Mouse (Mus musculus) MEL (cell line): ENCODE results near the gene Rnf123. TPM values are rescaled to one million over a fixed set of nuclear protein-coding genes. Genes with fewer than 3 reads are reported as not detected.

Source experiments
- DNase-seq: peaks from one replicate; pipeline ENCODE4 v3.0.0; 2011; ENCODE audit warnings: low read depth, low spot score
- H3K27ac ChIP-seq: 2 replicates; pipeline ENCODE4 v1.5.1; 2012; ENCODE audit warnings: low read depth, mild to moderate bottlenecking, control low read depth, low read length, moderate library complexity; ENCODE audit not compliant: control insufficient read depth
- H3K27me3 ChIP-seq, 2 experiments: fragments of 150-350 bp in 1 of 2; sonication (generic) in 1 of 2; 2 replicates each; pipeline ENCODE4 v1.6.1; 2012; ENCODE audit warnings: low read length in 2 of 2, mild to moderate bottlenecking in 2 of 2, improper control_type of control experiment in 1 of 2, moderate library complexity in 1 of 2; ENCODE audit not compliant: insufficient read depth in 2 of 2, control insufficient read depth in 1 of 2
- H3K36me3 ChIP-seq, 2 experiments: 2 replicates each; pipeline ENCODE4 v1.6.1; 2012 to 2014; ENCODE audit warnings: low read length in 2 of 2, improper control_type of control experiment in 1 of 2, inconsistent platforms in 1 of 2, mild to moderate bottlenecking in 1 of 2; ENCODE audit not compliant: insufficient read depth in 2 of 2, control insufficient read depth in 1 of 2
- H3K4me1 ChIP-seq, 2 experiments: fragments of 150-350 bp in 1 of 2; sonication (generic) in 1 of 2; 2 replicates each; pipeline ENCODE4 v1.6.1; 2012; ENCODE audit warnings: low read length in 2 of 2, improper control_type of control experiment in 1 of 2, mild to moderate bottlenecking in 1 of 2; ENCODE audit not compliant: insufficient read depth in 2 of 2, control insufficient read depth in 1 of 2
- H3K4me3 ChIP-seq, 2 experiments: fragments of 150-350 bp in 1 of 2; sonication (generic) in 1 of 2; 2 replicates each; pipeline ENCODE4 v1.5.1; 2012; ENCODE audit warnings: low read depth in 2 of 2, low read length in 2 of 2, mild to moderate bottlenecking in 2 of 2, moderate library complexity in 2 of 2, control low read depth in 1 of 2, improper control_type of control experiment in 1 of 2; ENCODE audit not compliant: control insufficient read depth in 1 of 2, insufficient read depth in 1 of 2
- H3K79me2 ChIP-seq: 2 replicates; pipeline ENCODE4 v1.6.1; 2012; ENCODE audit warnings: mild to moderate bottlenecking, low read length, moderate library complexity; ENCODE audit not compliant: control insufficient read depth, poor library complexity, insufficient read depth
- H3K9ac ChIP-seq: 2 replicates; pipeline ENCODE4 v1.6.1; 2012; ENCODE audit warnings: low read depth, mild to moderate bottlenecking, control low read depth, low read length, moderate library complexity; ENCODE audit not compliant: control insufficient read depth, poor library complexity, severe bottlenecking
- H3K9me3 ChIP-seq: fragments of 150-350 bp; sonication (generic); replicated peaks from 2 replicates; pipeline ENCODE4 v1.6.1; 2012; ENCODE audit warnings: mild to moderate bottlenecking, low read length, improper control_type of control experiment, moderate library complexity; ENCODE audit not compliant: insufficient read depth
- CHD1 ChIP-seq: IDR thresholded peaks from 2 replicates; pipeline ENCODE4 v1.6.1; 2012; ENCODE audit warnings: low read depth, mild to moderate bottlenecking, inconsistent platforms, low read length, improper control_type of control experiment
- CHD2 ChIP-seq: IDR thresholded peaks from 2 replicates; pipeline ENCODE4 v1.6.1; 2011; ENCODE audit warnings: low read length, improper control_type of control experiment
- CTCF ChIP-seq, 3 experiments: IDR thresholded peaks in 2 of 3; conservative IDR thresholded peaks in 1 of 3; 2 replicates each; pipeline ENCODE4 v1.5.1; 2011 to 2012; ENCODE audit warnings: low read length in 3 of 3, low read depth in 2 of 3, mild to moderate bottlenecking in 2 of 3, improper control_type of control experiment in 1 of 3, inconsistent platforms in 1 of 3, mixed read lengths in 1 of 3, moderate library complexity in 1 of 3; ENCODE audit not compliant: control insufficient read depth in 1 of 3, insufficient read depth in 1 of 3, poor library complexity in 1 of 3, severe bottlenecking in 1 of 3
- E2F4 ChIP-seq: IDR thresholded peaks from 2 replicates; pipeline ENCODE4 v1.6.1; 2011; ENCODE audit warnings: low read depth, low read length, improper control_type of control experiment, borderline replicate concordance
- ELF1 ChIP-seq: IDR thresholded peaks from 2 replicates; pipeline ENCODE4 v1.6.1; 2014; ENCODE audit warnings: low read depth, mild to moderate bottlenecking, inconsistent platforms, low read length, improper control_type of control experiment, moderate library complexity
- EP300 ChIP-seq, 2 experiments: IDR thresholded peaks; 2 replicates each; pipeline ENCODE4 v1.6.1; 2011; ENCODE audit warnings: improper control_type of control experiment in 2 of 2, low read length in 2 of 2, low read depth in 1 of 2, mild to moderate bottlenecking in 1 of 2
- ETS1 ChIP-seq: IDR thresholded peaks from 2 replicates; pipeline ENCODE4 v1.6.1; 2012; ENCODE audit warnings: low read depth, mild to moderate bottlenecking, inconsistent platforms, low read length, improper control_type of control experiment, moderate library complexity
- GABPA ChIP-seq: IDR thresholded peaks from 2 replicates; pipeline ENCODE4 v1.6.1; 2012; ENCODE audit warnings: low read depth, mild to moderate bottlenecking, inconsistent platforms, low read length, improper control_type of control experiment, moderate library complexity
- HCFC1 ChIP-seq: IDR thresholded peaks from 2 replicates; pipeline ENCODE4 v1.6.1; 2012; ENCODE audit warnings: low read depth, mild to moderate bottlenecking, inconsistent platforms, low read length, improper control_type of control experiment, moderate library complexity
- JUND ChIP-seq: IDR thresholded peaks from 2 replicates; pipeline ENCODE4 v1.6.1; 2011; ENCODE audit warnings: low read depth, mild to moderate bottlenecking, improper control_type of control experiment, low read length
- MAFK ChIP-seq: IDR thresholded peaks from 2 replicates; pipeline ENCODE4 v1.6.1; 2011; ENCODE audit warnings: low read depth, mild to moderate bottlenecking, low read length, improper control_type of control experiment, borderline replicate concordance
- MXI1 ChIP-seq: IDR thresholded peaks from 2 replicates; pipeline ENCODE4 v1.6.1; 2011; ENCODE audit warnings: mild to moderate bottlenecking, low read depth, low read length, improper control_type of control experiment
- MYB ChIP-seq: IDR thresholded peaks from 2 replicates; pipeline ENCODE4 v1.6.1; 2011; ENCODE audit warnings: mild to moderate bottlenecking, low read depth, low read length, improper control_type of control experiment
- POLR2A ChIP-seq, 2 experiments: IDR thresholded peaks; 2 replicates each; pipeline ENCODE4 v1.6.1; 2011 to 2012; ENCODE audit warnings: low read length in 2 of 2, mild to moderate bottlenecking in 2 of 2, control low read depth in 1 of 2, improper control_type of control experiment in 1 of 2, low read depth in 1 of 2, moderate library complexity in 1 of 2; ENCODE audit not compliant: control insufficient read depth in 1 of 2, insufficient read depth in 1 of 2, poor library complexity in 1 of 2
- RAD21 ChIP-seq: IDR thresholded peaks from 2 replicates; pipeline ENCODE4 v1.6.1; 2011; ENCODE audit warnings: mild to moderate bottlenecking, low read depth, low read length, improper control_type of control experiment
- SIN3A ChIP-seq: IDR thresholded peaks from 2 replicates; pipeline ENCODE4 v1.6.1; 2012; ENCODE audit warnings: low read length, improper control_type of control experiment, inconsistent platforms
- SMC3 ChIP-seq: IDR thresholded peaks from 2 replicates; pipeline ENCODE4 v1.6.1; 2011; ENCODE audit warnings: low read depth, low read length, improper control_type of control experiment
- TBP ChIP-seq: IDR thresholded peaks from 2 replicates; pipeline ENCODE4 v1.8.0; 2011; ENCODE audit warnings: low read depth, low read length, improper control_type of control experiment
- USF1 ChIP-seq: IDR thresholded peaks from 2 replicates; pipeline ENCODE4 v1.6.1; 2014; ENCODE audit warnings: low read depth, mild to moderate bottlenecking, inconsistent platforms, low read length, improper control_type of control experiment, moderate library complexity
- USF2 ChIP-seq, 2 experiments: IDR thresholded peaks; 2 replicates each; pipeline ENCODE4 v1.6.1; 2011 to 2012; ENCODE audit warnings: improper control_type of control experiment in 2 of 2, low read length in 2 of 2, borderline replicate concordance in 1 of 2, inconsistent platforms in 1 of 2, low read depth in 1 of 2, mild to moderate bottlenecking in 1 of 2; ENCODE audit not compliant: insufficient read depth in 1 of 2
- ZMIZ1 ChIP-seq: IDR thresholded peaks from 2 replicates; pipeline ENCODE4 v1.6.1; 2012; ENCODE audit warnings: low read depth, mild to moderate bottlenecking, inconsistent platforms, low read length, improper control_type of control experiment, moderate library complexity
- ZNF384 ChIP-seq: IDR thresholded peaks from 2 replicates; pipeline ENCODE4 v1.6.1; 2012; ENCODE audit warnings: low read depth, mild to moderate bottlenecking, inconsistent platforms, low read length, improper control_type of control experiment
- polyA plus RNA-seq, 2 experiments: library from polyadenylated mRNA; stranded (reverse) in 1 of 2; unstranded in 1 of 2; fragments of >175 nt in 1 of 2; fragments of >200 nt in 1 of 2; gene quantifications; 2 replicates each; pipeline versions ENCODE4 v1.2.1 to v1.2.4; 2012; ENCODE audit warnings: low replicate concordance in 2 of 2, low read depth in 1 of 2; ENCODE audit not compliant: insufficient read length in 2 of 2, insufficient read depth in 1 of 2, missing spikeins in 1 of 2
- total RNA-seq: library from RNA; depleted of rRNA; stranded (reverse); fragments of 300-350 nt; gene quantifications from 2 replicates; pipeline ENCODE4 v1.2.3, GENCODE M21; 2012

Rnf123 gene
- total and polyA plus RNA-seq, 3 experiments: 28.5 to 74.8 TPM; not detected in 1

DNA sequence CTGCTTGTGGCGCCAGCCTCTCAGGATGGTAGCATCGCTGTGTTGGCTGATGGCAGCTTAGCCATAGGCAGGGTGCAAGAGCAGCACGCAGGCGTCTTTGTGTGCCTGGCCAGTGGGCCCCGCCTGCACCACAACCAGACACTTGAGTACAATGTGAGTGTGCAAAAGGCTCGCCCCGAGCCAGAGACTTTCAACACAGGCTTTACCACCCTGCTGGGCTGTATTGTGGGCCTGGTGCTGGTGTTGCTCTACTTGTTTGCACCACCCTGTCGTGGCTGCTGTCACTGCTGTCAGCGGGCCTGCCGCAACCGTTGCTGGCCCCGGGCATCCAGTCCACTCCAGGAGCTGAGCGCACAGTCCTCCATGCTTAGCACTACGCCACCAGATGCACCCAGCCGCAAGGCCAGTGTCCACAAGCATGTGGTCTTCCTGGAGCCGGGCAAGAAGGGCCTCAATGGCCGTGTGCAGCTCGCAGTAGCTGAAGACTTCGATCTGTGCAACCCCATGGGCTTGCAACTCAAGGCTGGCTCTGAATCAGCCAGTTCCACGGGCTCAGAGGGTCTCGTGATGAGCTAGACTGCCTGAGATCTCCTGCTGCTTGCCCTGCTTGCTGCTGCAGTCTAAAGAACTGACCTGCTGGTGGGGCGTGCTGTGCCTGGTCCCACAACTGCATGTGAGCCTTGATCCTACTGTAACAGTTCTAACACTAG is 28.7 kb downstream of the Rnf123 start:
- TF ChIP-seq SIN3A: no peak
- no peak for TF ChIP-seq ZNF384
- TF ChIP-seq CHD1: no peak
- no peak for TF ChIP-seq USF2 (IDR thresholded peaks at IDR 0.05; ENCODE audit: borderline replicate concordance in 1 of 2, insufficient read depth in 1 of 2, low read depth in 1 of 2, low read length in 2 of 2)
- TF ChIP-seq HCFC1: no peak
- H3K9me3 ChIP-seq: no peaks in the 10 kb centered on the region
- no peaks in the 10 kb centered on the region for H3K27me3 ChIP-seq
- no peak overlapping the region for H3K4me3 ChIP-seq
- H3K9ac ChIP-seq: no peak overlapping the region
- peaks cover 0 to 7% of the 10 kb centered on the region in 2 experiments; a peak in 1 of 4 replicates for H3K4me1 ChIP-seq
- no peak overlapping the region for H3K27ac ChIP-seq
- peaks cover 5% of the 10 kb centered on the region for H3K79me2 ChIP-seq
- H3K36me3 ChIP-seq: no peaks in the 10 kb centered on the region; a peak in 1 of 4 replicates
- no peak for DNase-seq

DNA sequence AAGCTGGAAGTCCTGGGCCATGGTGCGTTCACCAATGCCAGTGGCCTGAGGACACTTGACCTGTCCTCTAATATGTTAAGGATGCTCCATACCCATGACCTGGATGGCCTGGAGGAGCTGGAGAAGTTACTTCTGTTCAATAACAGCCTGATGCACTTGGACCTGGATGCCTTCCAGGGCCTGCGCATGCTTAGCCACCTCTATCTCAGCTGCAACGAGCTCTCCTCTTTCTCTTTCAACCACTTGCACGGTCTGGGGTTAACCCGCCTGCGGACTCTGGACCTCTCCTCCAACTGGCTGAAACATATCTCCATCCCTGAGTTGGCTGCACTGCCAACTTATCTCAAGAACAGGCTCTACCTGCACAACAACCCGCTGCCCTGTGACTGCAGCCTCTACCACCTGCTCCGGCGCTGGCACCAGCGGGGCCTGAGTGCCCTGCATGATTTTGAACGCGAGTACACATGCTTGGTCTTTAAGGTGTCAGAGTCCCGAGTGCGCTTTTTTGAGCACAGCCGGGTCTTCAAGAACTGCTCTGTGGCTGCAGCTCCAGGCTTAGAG is 29.4 kb downstream of the Rnf123 start:
- no peaks in the 10 kb centered on the region for H3K36me3 ChIP-seq
- no peaks in the 10 kb centered on the region for H3K9me3 ChIP-seq
- H3K4me3 ChIP-seq: no peak overlapping the region
- peaks cover 0 to 7% of the 10 kb centered on the region in 2 experiments; a peak in 1 of 4 replicates for H3K4me1 ChIP-seq
- H3K79me2 ChIP-seq: peaks cover 8% of the 10 kb centered on the region
- TF ChIP-seq RAD21: no peak
- no peak overlapping the region for H3K9ac ChIP-seq
- H3K27ac ChIP-seq: no peak overlapping the region
- DNase-seq: no peak
- no peaks in the 10 kb centered on the region for H3K27me3 ChIP-seq

DNA sequence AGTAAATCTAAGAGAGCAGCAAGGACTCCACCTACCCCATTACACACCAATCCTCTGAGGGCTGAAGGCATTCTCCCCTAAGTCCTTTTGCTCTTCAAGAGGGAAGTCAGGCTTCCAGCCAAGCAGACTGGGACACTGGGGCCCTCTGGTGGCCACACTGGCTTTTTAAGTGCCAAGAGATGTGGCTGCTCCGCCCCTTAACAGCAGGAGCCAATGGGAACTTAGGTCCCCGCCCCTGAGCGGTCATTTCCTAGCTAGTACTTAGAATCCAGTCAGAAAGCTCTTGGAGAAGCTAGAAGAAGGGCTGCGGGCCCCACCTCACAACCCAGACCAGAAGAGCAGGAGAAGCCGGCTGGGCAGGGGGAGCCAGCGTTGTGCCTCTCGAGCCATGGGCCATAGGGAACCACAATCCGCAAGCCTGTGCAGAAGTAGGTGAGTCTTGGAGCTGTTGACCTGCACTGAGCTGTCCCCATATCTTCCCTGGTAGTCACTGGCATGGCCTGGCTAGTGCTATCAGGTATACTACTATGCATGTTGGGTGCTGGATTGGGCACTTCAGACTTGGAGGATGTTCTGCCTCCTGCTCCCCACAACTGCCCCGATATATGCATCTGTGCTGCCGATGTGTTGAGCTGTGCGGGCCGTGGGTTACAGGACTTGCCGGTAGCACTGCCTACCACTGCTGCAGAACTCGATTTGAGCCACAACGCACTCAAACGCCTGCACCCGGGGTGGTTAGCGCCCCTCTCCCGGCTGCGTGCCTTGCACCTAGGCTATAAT is 30.1 kb downstream of the Rnf123 start, which contains the start of gene Amigo3:
Amigo3 (plus strand) TSS at position 275 of the 780 bp plus-strand sequence.
- H3K27me3 ChIP-seq: no peaks in the 10 kb centered on the region
- DNase-seq: peak; percentile 97
- H3K79me2 ChIP-seq: peaks cover 10% of the 10 kb centered on the region
- peaks cover 0 to 8% of the 10 kb centered on the region in 2 experiments; a peak in 3 of 4 replicates for H3K4me1 ChIP-seq
- no peak within 1 kb of the TSS for H3K27ac ChIP-seq
- no peak within 1 kb of the TSS for H3K9ac ChIP-seq
- H3K4me3 ChIP-seq: no peak within 1 kb of the TSS
- no peaks in the 10 kb centered on the region; a peak in 1 of 4 replicates for H3K36me3 ChIP-seq
- no peaks in the 10 kb centered on the region for H3K9me3 ChIP-seq
- TF ChIP-seq SMC3: peak; percentile 95
- no peak for TF ChIP-seq ZNF384
- TF ChIP-seq ELF1: peak; percentile 61; the same call in 1 of the 2 replicates
- TF ChIP-seq E2F4: no peak
- TF ChIP-seq GABPA: no peak
- no peak for TF ChIP-seq CHD2
- no peak for TF ChIP-seq MXI1
- no peak for TF ChIP-seq USF1
- no peak for TF ChIP-seq CHD1
- TF ChIP-seq SIN3A: peak; percentile 85
- TF ChIP-seq TBP: peak; percentile 96
- no peak for TF ChIP-seq EP300 (IDR thresholded peaks at IDR 0.05; ENCODE audit: low read depth in 1 of 2, low read length in 2 of 2)
- no peak for TF ChIP-seq JUND
- peak; percentile 82 to 97 (median 89) for TF ChIP-seq CTCF (IDR thresholded peaks at IDR 0.05 in 2 of 3, conservative IDR thresholded peaks at IDR 0.05 in 1 of 3; ENCODE audit: control insufficient read depth in 1 of 3, insufficient read depth in 1 of 3, low read depth in 2 of 3, low read length in 3 of 3, poor library complexity in 1 of 3, severe bottlenecking in 1 of 3)
- TF ChIP-seq ZMIZ1: no peak
- peak; percentile 25 to 49; a peak in 2 of 4 replicates for TF ChIP-seq POLR2A (IDR thresholded peaks at IDR 0.05; ENCODE audit: control insufficient read depth in 1 of 2, insufficient read depth in 1 of 2, low read depth in 1 of 2, low read length in 2 of 2, poor library complexity in 1 of 2)
- TF ChIP-seq MAFK: no peak
- TF ChIP-seq ETS1: 0 out of 2 replicates have a peak, but pooled peaks have one; percentile 13
- no peak for TF ChIP-seq MYB
